Mouse (Mus musculus) heart, adult 9 months (tissue): ENCODE data around the gene Slit1.
A peak's percentile ranks its signal among the peaks of the same experiment; 100 is the strongest.

Experiments used
- DNase-seq, 2 experiments: peaks; one replicate each; pipeline ENCODE4 v3.0.0; 2022; ENCODE audit warnings: low spot score in 2 of 2

Slit1 gene

DNA sequence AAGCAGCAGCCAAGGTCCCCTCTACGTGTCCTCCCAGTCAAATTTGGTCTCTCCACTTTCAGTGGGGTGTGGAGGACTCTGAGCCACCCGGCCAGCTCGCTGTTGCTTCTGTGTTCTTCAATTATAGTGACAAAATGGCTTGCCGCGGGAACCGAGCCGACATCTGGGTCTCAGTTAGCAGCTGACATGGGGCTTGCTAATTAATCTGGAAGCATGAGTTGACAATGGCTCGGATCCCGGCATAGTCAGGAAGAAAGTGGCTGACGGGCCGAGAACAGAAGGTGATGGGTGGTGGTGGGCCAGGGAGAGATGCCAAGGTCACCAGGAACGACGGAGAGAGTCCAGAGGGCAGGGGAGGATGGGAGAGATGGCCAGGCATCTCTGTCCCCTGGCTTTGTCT is 55.2 kb downstream of the Slit1 start:
- no peak for DNase-seq

DNA sequence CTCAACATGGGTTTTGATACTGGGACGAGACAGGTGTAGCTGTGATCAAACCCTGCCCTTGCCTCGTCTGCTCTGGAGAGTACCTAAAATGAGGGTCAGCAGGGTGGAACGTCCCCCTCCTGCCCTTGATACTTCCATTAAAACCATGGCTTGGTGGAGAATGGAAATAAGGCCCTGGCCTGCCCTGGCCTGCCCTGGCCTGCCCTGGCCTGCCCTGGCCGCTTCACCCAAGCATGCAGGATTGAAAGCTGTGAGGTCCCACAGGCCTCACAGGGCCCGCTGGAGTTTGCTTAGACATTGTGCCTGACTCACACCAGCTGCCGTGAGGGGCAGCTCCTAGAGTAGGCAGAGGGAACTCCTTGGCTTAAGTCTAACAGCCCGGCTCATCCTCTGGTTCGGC is 55.6 kb downstream of the Slit1 start:
- no peak for DNase-seq

DNA sequence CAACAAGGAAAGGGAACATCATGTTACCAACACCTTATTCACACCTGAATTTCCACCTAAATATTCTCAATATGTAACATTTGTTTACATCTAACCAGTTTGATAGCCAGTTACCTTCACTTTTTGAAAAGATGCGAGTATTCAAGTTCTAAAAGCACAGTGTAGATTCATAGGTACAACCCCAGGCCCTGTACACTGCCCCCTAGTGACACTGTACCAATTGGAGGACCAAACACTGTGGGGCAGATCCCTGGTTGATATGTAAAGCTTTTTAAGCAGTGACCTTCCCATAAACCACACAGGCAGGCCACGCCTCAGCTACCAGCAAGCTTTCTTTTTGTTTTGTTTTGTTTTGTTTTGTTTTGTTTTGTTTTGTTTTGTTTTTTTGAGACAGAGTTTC is 57.3 kb downstream of the Slit1 start:
- DNase-seq = no peak

DNA sequence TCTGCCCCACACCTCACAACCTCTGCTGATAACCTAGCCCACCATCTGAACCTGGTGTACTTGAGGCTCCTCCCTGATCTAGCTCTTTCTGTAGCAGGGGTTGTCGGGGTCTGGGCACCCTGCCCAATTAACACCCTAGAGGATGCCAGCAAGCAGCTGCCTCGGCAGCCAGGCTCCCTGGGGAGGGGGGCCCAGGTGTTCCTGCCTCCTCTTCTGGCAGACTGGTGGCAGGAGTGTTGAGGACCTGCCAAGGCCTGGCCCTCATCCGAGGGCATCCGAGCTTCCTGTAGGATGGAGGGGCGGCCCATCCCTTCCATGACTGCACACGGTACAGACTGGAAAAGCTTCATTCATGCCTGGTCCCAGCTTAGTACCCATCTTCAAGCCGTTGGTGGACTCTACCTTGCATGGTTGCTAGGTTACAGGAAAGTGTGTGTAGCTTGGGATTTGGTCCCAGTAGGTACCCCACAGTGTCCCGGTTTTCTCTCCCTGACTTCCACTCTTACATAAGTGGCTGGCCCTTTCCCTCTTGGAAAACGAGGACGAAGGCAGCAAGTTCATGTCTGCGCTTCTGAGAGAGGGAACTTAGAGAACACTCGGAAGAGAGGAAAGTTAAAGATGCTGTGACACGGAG is 57.9 kb downstream of the Slit1 start:
- no peak for DNase-seq

DNA sequence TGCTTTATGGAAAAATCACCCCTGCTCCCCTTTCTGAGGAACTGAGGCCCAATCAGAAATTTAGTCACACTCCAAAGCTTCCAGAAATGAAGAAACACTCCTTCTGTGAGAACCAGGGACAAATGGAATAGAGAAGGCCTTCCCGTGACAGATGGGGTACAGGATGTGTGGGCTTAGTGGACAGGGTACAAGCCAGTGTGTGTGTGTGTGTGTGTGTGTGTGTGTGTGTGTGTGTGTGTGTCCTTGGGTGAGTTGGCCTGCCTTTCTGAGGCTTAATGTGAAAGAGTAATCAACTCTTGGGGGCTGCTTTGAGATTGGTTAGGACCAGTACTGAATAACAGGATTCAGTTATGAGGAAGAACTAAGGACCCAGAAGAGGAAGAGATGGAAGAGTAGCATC is 58.6 kb downstream of the Slit1 start:
- DNase-seq = no peak

DNA sequence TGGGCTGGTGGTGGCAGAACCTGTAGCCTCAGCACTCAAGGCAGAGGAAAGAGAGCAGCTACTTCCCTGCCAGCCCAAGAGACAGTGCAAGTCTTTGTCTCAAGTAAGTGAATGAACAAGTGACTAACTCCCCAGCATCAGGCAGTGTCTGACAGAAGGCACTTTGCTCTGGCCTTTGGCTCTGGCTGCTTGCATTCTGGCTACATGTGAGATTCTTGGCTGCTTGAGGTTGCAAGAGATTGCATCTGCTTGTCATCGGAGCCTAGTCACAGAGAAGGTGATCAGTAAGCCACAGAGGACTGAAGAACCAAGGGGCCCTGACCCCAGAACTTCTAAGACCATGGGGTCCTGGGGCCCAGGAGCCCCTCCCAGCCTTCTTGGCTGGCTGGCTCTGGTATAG is 59.5 kb downstream of the Slit1 start:
- no peak for DNase-seq

DNA sequence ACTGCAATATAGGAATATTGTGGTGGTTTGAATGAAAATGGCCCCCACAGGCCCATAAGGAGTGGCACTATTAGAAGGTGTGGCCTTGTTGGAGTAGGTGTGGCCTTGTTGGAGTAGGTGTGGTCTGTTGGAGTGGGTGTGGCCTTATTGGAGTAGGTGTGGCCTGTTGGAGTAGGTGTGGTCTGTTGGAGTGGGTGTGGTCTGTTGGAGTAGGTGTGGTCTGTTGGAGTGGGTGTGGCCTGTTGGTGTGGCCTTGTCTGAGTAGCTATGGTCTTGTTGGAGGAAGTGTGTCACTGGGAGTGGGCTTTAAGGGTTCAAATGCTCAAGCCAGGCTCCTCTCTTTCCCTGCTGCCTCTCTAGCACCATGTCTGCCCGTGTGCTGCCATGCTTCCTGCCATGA is 63.2 kb downstream of the Slit1 start:
- no peak for DNase-seq

DNA sequence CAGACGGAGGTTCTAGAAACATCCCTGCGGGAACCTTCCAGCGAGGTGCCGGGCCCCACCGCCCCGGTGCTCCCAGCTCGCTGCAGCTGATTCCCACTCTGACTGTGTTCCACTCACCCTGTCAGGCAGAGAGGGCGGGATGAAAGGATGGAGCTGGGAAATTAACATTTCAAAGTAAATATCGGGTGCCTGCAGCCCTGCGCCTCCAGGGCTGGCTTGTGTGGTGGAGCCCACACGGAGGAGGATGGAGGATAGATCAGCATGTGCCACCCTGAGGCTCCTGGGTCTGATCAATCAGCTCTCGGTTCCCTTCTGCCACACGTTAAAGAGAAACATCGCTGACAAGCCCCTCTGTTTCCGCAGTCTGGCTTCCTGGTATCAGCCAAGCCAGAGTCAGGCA is 64.4 kb downstream of the Slit1 start:
- no peak for DNase-seq

DNA sequence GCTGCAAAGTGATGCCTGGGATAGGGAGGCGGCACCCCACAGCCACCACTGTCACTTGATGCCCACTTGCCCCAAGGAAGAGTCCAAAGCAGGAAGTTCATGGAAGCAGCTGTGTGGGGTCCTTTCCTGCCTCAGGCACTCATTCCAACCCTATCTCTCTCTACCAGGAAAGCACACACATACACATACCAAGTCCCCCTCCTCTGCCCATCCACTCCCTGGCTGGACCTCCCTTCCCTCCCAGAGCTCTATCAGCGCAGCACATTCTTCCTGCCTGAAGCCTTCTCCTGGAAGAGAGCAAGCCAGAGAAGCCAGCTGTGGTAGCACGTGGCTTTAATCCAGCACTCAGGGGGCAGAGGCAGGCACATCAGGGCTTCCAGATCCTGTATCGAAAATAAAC is 65.9 kb downstream of the Slit1 start:
- DNase-seq = no peak

DNA sequence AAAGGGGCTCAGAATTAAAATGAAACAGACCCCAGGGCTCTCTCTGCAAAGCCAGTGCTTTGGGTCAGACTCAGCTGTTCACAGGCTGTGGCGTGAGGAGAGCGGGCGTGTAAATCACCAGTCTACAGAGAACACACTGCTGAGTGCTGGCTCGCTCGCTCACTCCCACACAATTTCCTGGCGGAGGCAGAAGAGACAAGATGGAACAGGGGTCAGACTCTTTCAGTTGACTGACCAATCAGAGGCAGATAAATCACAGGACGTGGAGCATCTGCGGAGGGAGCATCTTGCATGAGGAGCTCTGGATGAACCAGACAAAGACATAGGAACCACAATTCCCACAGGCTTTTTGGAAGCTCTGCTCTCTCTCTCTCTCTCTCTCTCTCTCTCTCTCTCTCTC is 67.9 kb downstream of the Slit1 start:
- DNase-seq = no peak

DNA sequence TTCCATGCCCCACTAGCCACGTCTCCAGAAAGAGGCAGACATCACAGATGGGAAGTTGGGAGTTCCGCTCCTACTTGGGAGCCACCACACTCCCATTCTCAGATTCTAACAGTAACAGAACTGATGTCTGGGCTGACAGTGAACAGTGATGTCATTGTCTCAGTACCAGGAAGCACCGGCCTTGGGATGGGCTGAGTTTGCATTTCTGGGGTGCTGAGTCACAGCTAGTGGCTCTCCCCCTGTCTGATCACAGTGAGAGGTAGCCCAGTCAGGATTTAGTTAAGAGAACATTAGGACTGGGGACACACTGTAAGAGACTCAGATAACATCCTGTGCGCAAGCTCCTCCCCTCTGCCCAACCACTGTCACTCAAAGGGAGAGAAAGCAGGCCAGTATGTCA is 69.1 kb downstream of the Slit1 start:
- no peak for DNase-seq

DNA sequence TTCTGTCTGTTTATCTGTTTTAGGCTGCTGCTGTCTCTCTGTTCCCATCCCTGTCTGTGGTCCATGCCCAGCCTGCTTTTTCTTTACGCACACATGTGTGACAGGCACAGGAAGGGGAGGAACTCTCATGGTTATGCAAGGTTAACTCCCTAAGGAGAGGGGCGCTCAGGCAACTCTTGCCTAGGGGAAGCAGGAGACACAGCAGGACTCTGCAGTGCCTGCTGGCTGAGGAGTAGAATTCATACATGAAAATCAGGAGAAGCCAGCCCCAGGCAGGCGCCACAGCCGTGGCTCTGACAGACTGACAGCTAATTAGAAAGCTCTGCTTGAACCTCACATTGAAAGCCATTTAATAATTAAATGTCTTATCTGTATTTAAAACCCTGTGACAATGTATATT is 70.6 kb downstream of the Slit1 start:
- no peak for DNase-seq

DNA sequence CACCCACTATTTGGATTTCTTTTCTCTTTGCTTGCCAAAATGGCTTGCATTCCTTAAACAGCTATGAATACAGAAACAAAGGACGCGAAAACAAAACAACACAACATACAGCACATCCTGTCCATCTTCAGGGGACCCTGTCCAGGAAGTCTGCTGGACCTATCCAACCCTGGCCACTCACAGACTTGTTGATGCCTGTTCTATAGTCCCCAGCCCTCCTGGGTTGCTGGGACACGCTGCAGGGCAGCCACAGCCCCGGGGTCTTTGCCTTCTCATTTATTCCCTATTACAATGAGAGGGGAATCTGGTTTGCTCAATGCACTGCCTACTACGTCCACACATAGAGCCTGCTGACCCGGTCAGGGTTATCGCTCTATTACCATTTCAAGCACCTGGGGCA is 72.5 kb downstream of the Slit1 start:
- DNase-seq = no peak

DNA sequence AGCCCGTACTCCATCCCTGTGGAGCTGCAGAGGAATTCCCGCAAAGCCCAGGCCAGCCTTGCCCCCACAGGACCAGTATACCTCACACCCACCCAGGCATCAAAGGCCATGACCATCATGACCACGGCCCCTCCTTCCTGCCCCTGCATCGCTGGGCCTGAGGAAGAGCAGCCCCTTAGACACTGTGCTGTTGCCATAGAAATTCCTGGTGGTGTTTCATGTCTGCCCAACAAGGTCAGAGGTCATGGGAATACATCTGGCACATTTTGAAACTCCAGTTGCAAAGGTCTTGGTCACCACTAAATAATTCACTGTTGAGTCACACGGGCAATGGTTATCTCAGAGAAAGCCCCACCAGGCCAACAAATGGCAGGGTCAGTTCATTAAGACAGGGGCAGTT is 73.0 kb downstream of the Slit1 start:
- no peak for DNase-seq

DNA sequence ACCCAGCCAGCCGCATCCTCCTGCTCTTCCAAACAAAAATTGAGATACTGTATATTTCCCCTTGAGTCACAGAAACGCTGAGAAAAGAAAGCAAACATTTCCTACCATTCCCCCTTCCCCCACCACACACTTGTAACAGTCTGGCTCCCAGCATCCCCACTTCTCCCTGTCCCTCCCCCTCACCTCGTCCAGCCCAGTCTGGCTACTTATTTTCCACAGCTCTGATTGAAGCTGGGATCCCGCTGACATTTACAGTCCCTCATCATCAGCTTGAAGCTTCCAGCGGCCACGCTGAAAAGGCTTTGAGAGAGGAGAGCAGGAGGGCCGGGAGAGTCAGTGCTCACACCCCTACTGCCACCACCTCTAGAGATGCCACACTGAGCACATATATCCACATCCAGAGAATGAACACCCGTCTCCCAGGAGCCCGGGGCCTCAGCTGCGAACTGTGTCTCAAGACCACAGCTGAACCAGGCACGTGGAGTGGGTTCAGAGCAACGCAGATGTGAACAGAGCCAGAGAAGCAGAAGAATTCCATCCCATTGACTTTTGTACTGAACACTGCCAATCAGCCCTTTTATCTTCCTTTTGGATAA is 73.6 kb downstream of the Slit1 start:
- DNase-seq = no peak

DNA sequence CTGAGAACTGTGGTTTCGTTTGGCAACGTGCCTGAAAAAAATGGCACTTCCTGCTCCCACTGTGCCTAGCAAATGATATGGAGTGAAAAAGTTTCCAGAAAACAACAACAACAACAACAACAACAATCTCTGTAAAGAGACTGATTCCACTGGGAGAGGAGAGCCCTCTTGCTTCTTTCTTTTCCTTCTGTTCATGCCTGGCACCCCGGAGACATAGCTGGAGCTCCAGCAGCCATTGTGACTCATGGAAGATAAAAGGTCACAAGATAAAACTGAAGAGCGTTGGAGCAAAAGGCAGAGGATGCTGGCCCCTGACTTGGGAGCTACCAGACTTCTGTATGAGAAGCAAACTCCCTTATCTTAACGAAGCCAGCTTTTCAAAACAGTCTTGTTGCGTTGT is 75.9 kb downstream of the Slit1 start:
- no peak for DNase-seq

DNA sequence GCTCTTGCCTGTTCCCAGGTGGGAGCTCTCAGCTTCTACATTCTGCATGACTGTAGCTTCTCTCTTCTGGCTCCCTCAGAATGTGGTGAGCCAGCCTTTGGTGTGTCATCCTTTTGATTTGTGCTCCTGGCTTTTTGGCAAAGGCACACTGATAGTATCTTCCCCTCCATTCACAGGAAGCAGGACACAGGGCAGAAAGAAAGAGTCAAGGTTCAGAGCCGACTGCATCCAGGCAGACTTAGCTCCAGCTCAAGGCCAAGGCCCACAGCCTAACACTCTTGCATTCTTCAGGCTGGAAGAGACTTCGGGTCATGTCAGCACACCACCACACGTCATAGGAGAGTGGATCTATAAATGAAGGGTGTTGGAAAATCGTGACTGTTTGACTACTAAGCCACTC is 77.5 kb downstream of the Slit1 start:
- no peak for DNase-seq

DNA sequence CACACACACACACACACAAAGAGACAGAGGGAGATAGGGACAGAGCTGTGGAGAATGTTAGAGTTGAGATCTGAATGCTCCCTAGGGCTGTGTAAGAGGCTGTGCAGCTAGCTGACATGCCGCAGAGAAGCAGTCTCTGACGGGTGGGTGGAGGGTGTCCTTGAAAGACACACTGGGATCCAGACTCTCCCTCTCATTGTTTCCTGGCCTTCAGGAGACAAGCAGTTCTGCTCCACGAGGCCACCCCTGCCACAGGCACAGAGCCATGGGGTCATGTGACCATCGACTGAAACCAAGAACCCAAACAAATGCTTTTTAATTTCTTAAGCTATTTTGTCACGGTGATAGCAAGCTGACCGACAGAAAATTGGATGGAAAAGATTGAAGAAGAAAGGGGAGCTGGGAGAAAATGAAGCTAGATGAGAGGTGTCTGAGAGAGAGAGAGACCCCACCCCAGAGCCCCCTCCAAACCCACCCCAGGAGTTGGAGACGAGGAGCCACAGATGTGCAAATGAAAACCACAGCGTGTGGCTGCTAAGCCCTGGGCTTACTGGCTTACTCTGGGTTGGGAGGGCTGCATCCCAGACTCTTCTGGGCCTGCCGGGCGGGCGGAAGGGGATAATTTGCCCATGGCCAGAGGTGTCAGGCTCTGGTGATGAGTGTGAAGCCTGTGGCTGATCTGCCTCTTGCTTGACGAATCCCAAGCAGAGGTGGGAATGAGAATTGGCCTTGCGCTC is 79.8 kb downstream of the Slit1 start:
- DNase-seq = peak in 1 of 2 experiments; percentile 26

DNA sequence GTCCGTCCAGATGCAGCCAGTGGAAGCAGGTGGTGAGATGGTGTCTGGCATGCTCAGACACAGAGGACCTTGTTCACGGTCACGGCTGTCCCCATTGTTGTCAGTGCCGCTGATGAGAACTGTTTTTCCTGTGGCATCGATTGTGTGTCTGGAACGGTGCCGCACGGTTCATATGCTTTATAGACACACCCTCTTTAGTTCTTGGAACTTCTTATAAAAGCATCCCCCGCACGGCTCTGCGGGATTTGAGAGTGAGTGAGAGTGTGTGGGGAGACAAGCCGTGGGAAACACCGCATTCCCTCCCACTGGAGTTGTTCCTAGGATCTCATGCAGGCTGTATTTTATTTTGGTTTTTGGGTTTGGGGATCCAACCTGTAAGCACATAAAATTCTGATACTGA is 82.0 kb downstream of the Slit1 start:
- no peak for DNase-seq

DNA sequence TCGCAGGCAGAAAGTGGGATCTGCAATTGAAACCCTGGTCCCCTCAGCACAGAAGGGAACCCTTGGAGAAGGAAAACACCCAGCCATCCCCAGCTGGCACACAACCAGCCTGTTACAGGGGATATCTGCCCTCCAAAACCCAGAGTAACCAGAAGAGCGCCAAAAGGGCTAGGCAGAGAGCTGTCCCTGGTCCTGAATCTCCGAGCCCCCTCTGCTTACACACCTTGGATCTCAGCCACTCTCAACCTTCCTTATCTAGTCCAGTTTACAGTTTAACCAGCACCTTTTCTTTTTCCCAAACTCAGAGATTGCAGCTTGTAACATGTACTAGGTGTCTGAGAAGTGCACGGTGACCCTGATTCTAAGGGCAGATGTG is 82.5 kb downstream of the Slit1 start:
- no peak for DNase-seq

DNA sequence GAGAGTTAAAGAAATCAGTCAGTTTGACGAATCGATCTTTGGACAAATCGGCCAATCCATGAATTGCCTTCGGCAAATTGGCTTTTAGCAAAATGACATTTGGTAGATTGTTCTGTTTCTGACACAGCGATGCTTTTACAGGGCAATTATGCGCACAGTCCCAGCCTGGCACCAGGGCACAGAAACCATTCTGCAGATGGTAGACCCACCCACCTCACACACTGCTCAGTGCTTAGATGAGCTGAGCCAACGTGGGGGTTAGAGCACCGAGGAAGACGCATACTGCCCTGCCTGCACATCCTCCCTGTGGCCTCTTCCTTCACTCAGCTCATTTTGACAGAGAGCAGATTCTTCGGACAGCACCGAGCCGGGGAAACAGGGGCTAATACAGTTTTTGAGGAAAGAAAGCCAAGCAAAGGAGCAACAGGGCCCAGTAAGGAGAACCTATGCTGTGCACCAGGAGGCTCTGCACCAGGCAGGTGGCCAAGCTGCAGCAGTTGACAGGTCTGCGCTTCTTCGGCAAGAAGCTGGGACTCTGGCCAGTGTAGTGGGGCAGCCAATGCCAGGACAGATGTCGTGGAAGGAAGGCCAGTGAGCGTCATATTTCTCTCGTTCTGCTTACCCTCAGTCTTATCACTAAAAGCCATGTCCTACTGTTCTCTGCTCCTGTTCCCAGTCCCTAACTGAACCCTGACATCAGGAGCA is 83.0 kb downstream of the Slit1 start:
- no peak for DNase-seq

DNA sequence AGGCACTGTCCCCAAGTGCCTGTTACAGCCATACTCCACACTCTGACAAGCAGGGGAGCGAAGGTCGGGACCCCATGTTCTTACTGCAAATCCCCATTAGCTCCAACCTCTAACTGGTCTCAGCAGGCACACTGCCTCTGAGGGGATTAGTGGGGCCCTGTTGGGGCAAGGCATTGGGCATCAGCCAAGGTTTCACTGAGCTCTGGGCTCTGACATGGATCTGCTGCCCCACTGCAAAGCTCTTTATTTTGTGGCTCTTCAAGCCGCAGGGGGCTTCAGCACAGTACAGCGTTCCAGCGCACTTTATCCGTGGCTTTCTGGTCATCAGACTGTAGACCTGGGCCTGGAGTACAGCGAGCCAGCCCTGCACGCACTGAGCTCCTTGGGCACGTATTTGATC is 86.0 kb downstream of the Slit1 start:
- no peak for DNase-seq

DNA sequence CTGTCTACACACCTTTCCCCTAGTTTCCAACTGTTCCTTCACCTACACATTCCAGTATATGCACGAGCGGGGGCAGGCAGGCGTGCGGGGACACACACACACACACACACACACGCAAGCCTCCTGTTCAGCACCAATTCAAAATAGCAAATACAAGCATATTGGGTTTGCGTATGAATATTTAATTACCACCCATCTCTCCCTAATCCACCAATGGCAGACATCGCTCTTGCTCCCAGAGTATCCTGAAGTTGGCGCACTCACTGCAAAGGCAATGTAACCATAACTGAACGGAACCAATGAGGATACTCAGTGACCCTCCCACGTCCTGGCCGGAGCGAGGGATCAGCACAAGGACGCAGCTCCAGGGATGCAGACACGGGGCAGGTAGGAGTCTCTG is 86.8 kb downstream of the Slit1 start:
- DNase-seq = no peak
